Mouse (Mus musculus) brain, embryonic 14.5 days (tissue): ENCODE data around the gene Tmem82.

ENCODE experiments used
- CTCF ChIP-seq: fragments of 200-500 bp; IDR thresholded peaks from 2 replicates; pipeline ENCODE4 v1.5.1; 2012; ENCODE audit warnings: inconsistent platforms, mild to moderate bottlenecking, moderate library complexity, borderline replicate concordance; ENCODE audit not compliant: insufficient read depth, insufficient read length; ENCODE audit errors: extremely low read depth
- POLR2A ChIP-seq: fragments of 200-500 bp; IDR thresholded peaks from 2 replicates; pipeline ENCODE4 v1.6.1; 2012; ENCODE audit warnings: mild to moderate bottlenecking, inconsistent platforms, borderline replicate concordance; ENCODE audit not compliant: poor library complexity, insufficient read depth, insufficient read length, severe bottlenecking; ENCODE audit errors: extremely low read depth

DNA sequence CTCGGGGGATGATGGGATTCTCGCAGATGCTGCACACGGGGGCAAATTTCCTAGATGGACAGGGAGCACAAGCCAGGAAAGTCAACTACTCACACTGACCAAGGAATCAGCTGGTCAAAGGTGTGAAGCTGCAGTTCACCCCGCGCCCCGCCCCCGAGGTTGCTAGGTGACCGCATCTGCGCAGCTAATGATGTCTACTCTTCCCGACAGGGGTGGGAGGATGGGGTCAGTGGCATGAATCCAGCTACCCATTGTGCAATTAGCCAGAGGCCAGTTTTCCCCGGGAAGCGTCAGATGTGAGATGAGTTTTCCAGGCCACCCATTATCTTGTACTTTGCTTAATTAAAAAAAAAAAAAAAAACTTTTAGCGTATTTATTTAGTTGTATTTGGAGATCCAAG is 37.4 kb downstream of the Tmem82 start:
- no peak for TF ChIP-seq CTCF
- TF ChIP-seq POLR2A: no peak
